Mouse (Mus musculus) CH12.LX (cell line): ENCODE data around the gene Olfr1314. TPM values are rescaled to one million over a fixed set of nuclear protein-coding genes. Genes with fewer than 3 reads are reported as not detected.

Experiments
- DNase-seq: peaks from one replicate; pipeline ENCODE4 v3.0.0-alpha.2; 2013; ENCODE audit errors: extremely low read depth
- H3K27ac ChIP-seq: 2 replicates; pipeline ENCODE4 v1.5.1; 2012; ENCODE audit warnings: low read depth, mild to moderate bottlenecking, control low read depth, moderate library complexity; ENCODE audit not compliant: insufficient read depth
- H3K27me3 ChIP-seq: replicated peaks from 2 replicates; pipeline ENCODE3; 2012; ENCODE audit warnings: inconsistent platforms
- H3K36me3 ChIP-seq, 2 experiments: replicated peaks in 1 of 2; 2 replicates each; pipeline versions ENCODE3 to v1.6.1; 2012; ENCODE audit warnings: inconsistent platforms in 1 of 2, low read length in 1 of 2, mild to moderate bottlenecking in 1 of 2, mixed read lengths in 1 of 2, moderate library complexity in 1 of 2; ENCODE audit not compliant: control insufficient read depth in 1 of 2, insufficient read depth in 1 of 2
- H3K4me1 ChIP-seq, 2 experiments: 2 replicates each; pipeline ENCODE4 v1.6.1; 2012; ENCODE audit warnings: inconsistent platforms in 1 of 2, moderate library complexity in 1 of 2; ENCODE audit not compliant: insufficient read depth in 2 of 2, control insufficient read depth in 1 of 2
- H3K4me2 ChIP-seq: 2 replicates; pipeline ENCODE4 v1.6.1; 2012; ENCODE audit warnings: low read depth, mild to moderate bottlenecking, control low read depth; ENCODE audit not compliant: poor library complexity, insufficient read depth, severe bottlenecking
- H3K4me3 ChIP-seq, 3 experiments: fragments of 150-350 bp in 1 of 3; sonication (generic) in 1 of 3; replicated peaks in 1 of 3; 2 replicates each; pipeline versions ENCODE3 to v1.5.1; 2011 to 2012; ENCODE audit warnings: low read depth in 2 of 3, low read length in 2 of 3, mild to moderate bottlenecking in 2 of 3, moderate library complexity in 2 of 3, control low read depth in 1 of 3, improper control_type of control experiment in 1 of 3, inconsistent platforms in 1 of 3, mixed read lengths in 1 of 3; ENCODE audit not compliant: poor library complexity in 1 of 3
- H3K79me2 ChIP-seq: replicated peaks from 2 replicates; pipeline ENCODE4 v1.6.1; 2012; ENCODE audit warnings: mild to moderate bottlenecking, moderate library complexity; ENCODE audit not compliant: control insufficient read depth, poor library complexity, insufficient read depth, severe bottlenecking; ENCODE audit errors: extremely low read depth
- H3K9ac ChIP-seq: 2 replicates; pipeline ENCODE4 v1.6.1; 2012; ENCODE audit warnings: low read depth, mild to moderate bottlenecking, control low read depth, moderate library complexity; ENCODE audit not compliant: insufficient read depth
- H3K9me3 ChIP-seq: replicated peaks from 2 replicates; pipeline ENCODE3; 2012; ENCODE audit warnings: low read length, inconsistent platforms, mixed read lengths
- BHLHE40 ChIP-seq: IDR thresholded peaks from 2 replicates; pipeline ENCODE4 v1.6.1; 2011; ENCODE audit warnings: mild to moderate bottlenecking, low read depth, low read length, improper control_type of control experiment
- CHD2 ChIP-seq: IDR thresholded peaks from 2 replicates; pipeline ENCODE4 v1.6.1; 2011; ENCODE audit warnings: low read length, improper control_type of control experiment
- ELF1 ChIP-seq: IDR thresholded peaks from 2 replicates; pipeline ENCODE4 v1.6.1; 2014; ENCODE audit warnings: low read depth, mild to moderate bottlenecking, inconsistent platforms, low read length, improper control_type of control experiment
- EP300 ChIP-seq: IDR thresholded peaks from 2 replicates; pipeline ENCODE4 v1.6.1; 2011; ENCODE audit warnings: low read length, improper control_type of control experiment
- GABPA ChIP-seq: IDR thresholded peaks from 2 replicates; pipeline ENCODE4 v1.6.1; 2012; ENCODE audit warnings: low read depth, low read length, improper control_type of control experiment, inconsistent platforms; ENCODE audit not compliant: insufficient replicate concordance
- JUN ChIP-seq: IDR thresholded peaks from 2 replicates; pipeline ENCODE4 v1.6.1; 2011; ENCODE audit warnings: low read depth, mild to moderate bottlenecking, low read length, improper control_type of control experiment, moderate library complexity; ENCODE audit not compliant: insufficient read depth
- KAT2A ChIP-seq: IDR thresholded peaks from 2 replicates; pipeline ENCODE4 v1.6.1; 2012; ENCODE audit warnings: low read length, improper control_type of control experiment, inconsistent platforms; ENCODE audit not compliant: insufficient replicate concordance
- MAFK ChIP-seq: IDR thresholded peaks from 2 replicates; pipeline ENCODE4 v1.6.1; 2011; ENCODE audit warnings: low read length, improper control_type of control experiment; ENCODE audit not compliant: insufficient replicate concordance
- MAX ChIP-seq: IDR thresholded peaks from 2 replicates; pipeline ENCODE4 v1.6.1; 2011; ENCODE audit warnings: low read length, improper control_type of control experiment
- MAZ ChIP-seq: IDR thresholded peaks from 2 replicates; pipeline ENCODE4 v1.6.1; 2012; ENCODE audit warnings: low read depth, mild to moderate bottlenecking, inconsistent platforms, low read length, improper control_type of control experiment, moderate library complexity
- MEF2A ChIP-seq: IDR thresholded peaks from 2 replicates; pipeline ENCODE4 v1.6.1; 2014; ENCODE audit warnings: low read depth, mild to moderate bottlenecking, inconsistent platforms, low read length, improper control_type of control experiment, borderline replicate concordance
- MXI1 ChIP-seq: IDR thresholded peaks from 2 replicates; pipeline ENCODE4 v1.6.1; 2011; ENCODE audit warnings: mild to moderate bottlenecking, low read depth, low read length, improper control_type of control experiment
- PAX5 ChIP-seq: IDR thresholded peaks from 2 replicates; pipeline ENCODE4 v1.6.1; 2012; ENCODE audit warnings: low read length, inconsistent platforms, mixed read lengths
- POLR2A ChIP-seq: IDR thresholded peaks from 2 replicates; pipeline ENCODE4 v1.6.1; 2011; ENCODE audit warnings: low read depth, mild to moderate bottlenecking, improper control_type of control experiment, low read length
- POLR2AphosphoS2 ChIP-seq: IDR thresholded peaks from 2 replicates; pipeline ENCODE4 v1.6.1; 2011; ENCODE audit warnings: low read depth, low read length, improper control_type of control experiment
- RAD21 ChIP-seq: IDR thresholded peaks from 2 replicates; pipeline ENCODE4 v1.6.1; 2011; ENCODE audit warnings: low read depth, mild to moderate bottlenecking, low read length, improper control_type of control experiment, moderate library complexity
- RCOR1 ChIP-seq: conservative IDR thresholded peaks from 2 replicates; pipeline ENCODE4 v1.6.1; 2012; ENCODE audit warnings: low read depth, mild to moderate bottlenecking, inconsistent platforms, low read length, improper control_type of control experiment
- TBP ChIP-seq: conservative IDR thresholded peaks from 2 replicates; pipeline ENCODE4 v1.6.1; 2011; ENCODE audit warnings: low read depth, low read length, improper control_type of control experiment
- TCF12 ChIP-seq: IDR thresholded peaks from 2 replicates; pipeline ENCODE4 v1.6.1; 2014; ENCODE audit warnings: low read depth, mild to moderate bottlenecking, inconsistent platforms, low read length, improper control_type of control experiment
- UBTF ChIP-seq: IDR thresholded peaks from 2 replicates; pipeline ENCODE4 v1.6.1; 2012; ENCODE audit warnings: low read depth, mild to moderate bottlenecking, inconsistent platforms, low read length, improper control_type of control experiment, moderate library complexity
- USF1 ChIP-seq: IDR thresholded peaks from 2 replicates; pipeline ENCODE4 v1.6.1; 2014; ENCODE audit warnings: low read depth, mild to moderate bottlenecking, inconsistent platforms, low read length, improper control_type of control experiment
- ZC3H11A ChIP-seq: IDR thresholded peaks from 2 replicates; pipeline ENCODE4 v1.6.1; 2012; ENCODE audit warnings: low read depth, mild to moderate bottlenecking, inconsistent platforms, low read length, improper control_type of control experiment
- ZKSCAN1 ChIP-seq: IDR thresholded peaks from 2 replicates; pipeline ENCODE4 v1.6.1; 2012; ENCODE audit warnings: low read depth, inconsistent platforms, low read length, improper control_type of control experiment, borderline replicate concordance
- ZMIZ1 ChIP-seq: IDR thresholded peaks from 2 replicates; pipeline ENCODE4 v1.6.1; 2012; ENCODE audit warnings: low read depth, mild to moderate bottlenecking, inconsistent platforms, low read length, improper control_type of control experiment
- ZNF384 ChIP-seq: IDR thresholded peaks from 2 replicates; pipeline ENCODE4 v1.6.1; 2012; ENCODE audit warnings: low read depth, low read length, improper control_type of control experiment, inconsistent platforms
- dilution Hi-C: fragments of 300-500 bp; cut with MboI; formaldehyde crosslinking; loops from 2 replicates; pipeline ENCODE4 v1.14.3; 2020; ENCODE audit warnings: low sequenced_read_pairs; ENCODE audit not compliant: extremely low pct_unique_long_range_greater_than_20kb, extremely low pct_ligation_motif_present
- in situ Hi-C: fragments of 300-500 bp; cut with MboI; formaldehyde crosslinking; loops from 3 replicates; pipeline ENCODE4 v1.14.3; 2019; ENCODE audit warnings: low sequenced_read_pairs, low pct_ligation_motif_present, low pct_unique_long_range_greater_than_20kb, mixed read lengths
- polyA plus RNA-seq: library from polyadenylated mRNA; unstranded; fragments of >175 nt; gene quantifications from 2 replicates; pipeline ENCODE4 v1.2.1, GENCODE M21; 2012; ENCODE audit warnings: low read depth; ENCODE audit not compliant: insufficient read length
- total RNA-seq, 2 experiments: library from RNA; depleted of rRNA; stranded (reverse); fragments of 300-350 nt in 1 of 2; fragments of >200 nt in 1 of 2; gene quantifications; 2 replicates each; pipeline ENCODE4 v1.2.3; 2012 to 2014

The Olfr1314 gene
- total RNA-seq (2012; rRNA removed) (not detected in 2 replicates), total RNA-seq (2014; rRNA removed) (not detected in 2 replicates), polyA plus RNA-seq (not detected in 2 replicates)

DNA sequence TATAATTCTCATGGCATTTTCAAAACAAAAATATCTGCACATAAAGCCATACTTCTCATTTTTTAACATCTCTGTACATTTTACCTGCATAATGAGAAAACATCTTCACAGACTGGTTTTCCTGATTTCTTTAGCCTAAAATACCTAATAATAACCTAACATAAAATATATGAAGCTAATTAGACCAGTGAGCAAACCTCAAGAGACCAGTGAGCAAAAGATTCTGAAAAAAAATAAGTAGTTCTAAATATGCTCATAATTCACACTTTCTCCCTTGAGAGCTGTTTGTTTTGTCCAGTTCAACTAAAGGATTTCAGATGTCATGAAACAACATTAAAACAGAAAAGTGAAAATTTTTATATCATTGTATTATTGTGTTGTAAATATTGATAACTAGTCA lies at the start of gene Olfr1314:
Olfr1314 (minus strand) TSS at position 101 of the 400 bp plus-strand sequence.
- in situ Hi-C loops: no loop called here
- Histone ChIP-seq H3K27me3 (peaks cover 27% of the 10 kb centered on the region), H3K4me1 (no peaks in the 10 kb centered on the region), H3K9me3 (no peaks in the 10 kb centered on the region), H3K27ac (no peak within 1 kb of the TSS), H3K4me2 (no peak within 1 kb of the TSS), H3K79me2 (no peaks in the 10 kb centered on the region), H3K4me3 (no peak within 1 kb of the TSS), H3K9ac (no peak within 1 kb of the TSS), H3K36me3 (no peaks in the 10 kb centered on the region)
- TF ChIP-seq MAX (no peak), ELF1 (no peak), MAZ (no peak), POLR2AphosphoS2 (no peak), GABPA (no peak), ZC3H11A (no peak), USF1 (no peak), MAFK (no peak), ZMIZ1 (no peak), EP300 (no peak), UBTF (no peak), ZKSCAN1 (no peak), RCOR1 (no peak), ZNF384 (no peak)
- dilution Hi-C loops: no loop called here
- DNase-seq: no peak

- in situ Hi-C loops (no loop called here), dilution Hi-C loops (no loop called here)
- Histone ChIP-seq H3K4me2 (no peak within 1 kb of the TSS), H3K36me3 (no peaks in the 10 kb centered on the region), H3K27me3 (peaks cover 2% of the 10 kb centered on the region), H3K4me3 (no peak within 1 kb of the TSS), H3K9ac (no peak within 1 kb of the TSS), H3K4me1 (no peaks in the 10 kb centered on the region), H3K9me3 (no peaks in the 10 kb centered on the region), H3K79me2 (no peaks in the 10 kb centered on the region), H3K27ac (no peak within 1 kb of the TSS)
- DNase-seq: no peak
- TF ChIP-seq ZC3H11A (no peak), PAX5 (no peak), BHLHE40 (no peak), ZNF384 (no peak), TCF12 (no peak), KAT2A (no peak), MXI1 (no peak), MEF2A (no peak), TBP (no peak), USF1 (no peak), ELF1 (no peak), RAD21 (no peak), POLR2A (no peak), JUN (no peak), CHD2 (no peak)
These were observed 43.4 kb upstream of the Olfr1314 start, which contains the start of gene Olfr1317 for GRCm38 (mm10) chr2:112140029-112140428. Gene Olfr1317 (plus strand): TSS chr2:112140329.
